Mouse (Mus musculus): ENCODE data around the gene Gm21987. TPM values are rescaled to one million over a fixed set of nuclear protein-coding genes. Genes with fewer than 3 reads are reported as not detected.

Gm21987 gene
- total RNA-seq, 2 experiments from 2014 or later = not detected

DNA sequence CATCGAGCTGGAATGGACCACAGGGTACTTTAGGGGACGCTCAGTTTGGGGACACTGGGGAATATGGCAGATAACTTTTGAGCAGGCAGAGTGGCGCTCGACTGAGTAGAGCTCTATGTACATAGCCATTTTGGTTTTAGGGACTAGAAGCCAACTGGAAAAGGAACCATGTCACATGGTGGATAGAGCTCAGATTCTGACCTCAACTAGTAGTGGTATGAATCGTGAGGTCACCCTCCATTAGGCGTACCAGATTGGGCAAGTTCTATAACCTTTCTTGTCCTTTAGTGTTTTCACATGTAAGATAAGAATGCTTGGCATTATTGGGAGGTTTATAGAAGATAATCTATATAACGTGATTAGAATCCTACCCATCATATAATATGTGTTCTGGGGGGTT lies 43.5 kb downstream of the Gm21987 start:
- DNase-seq (ENCODE audit: low spot score in 2 of 2) = no peak

DNA sequence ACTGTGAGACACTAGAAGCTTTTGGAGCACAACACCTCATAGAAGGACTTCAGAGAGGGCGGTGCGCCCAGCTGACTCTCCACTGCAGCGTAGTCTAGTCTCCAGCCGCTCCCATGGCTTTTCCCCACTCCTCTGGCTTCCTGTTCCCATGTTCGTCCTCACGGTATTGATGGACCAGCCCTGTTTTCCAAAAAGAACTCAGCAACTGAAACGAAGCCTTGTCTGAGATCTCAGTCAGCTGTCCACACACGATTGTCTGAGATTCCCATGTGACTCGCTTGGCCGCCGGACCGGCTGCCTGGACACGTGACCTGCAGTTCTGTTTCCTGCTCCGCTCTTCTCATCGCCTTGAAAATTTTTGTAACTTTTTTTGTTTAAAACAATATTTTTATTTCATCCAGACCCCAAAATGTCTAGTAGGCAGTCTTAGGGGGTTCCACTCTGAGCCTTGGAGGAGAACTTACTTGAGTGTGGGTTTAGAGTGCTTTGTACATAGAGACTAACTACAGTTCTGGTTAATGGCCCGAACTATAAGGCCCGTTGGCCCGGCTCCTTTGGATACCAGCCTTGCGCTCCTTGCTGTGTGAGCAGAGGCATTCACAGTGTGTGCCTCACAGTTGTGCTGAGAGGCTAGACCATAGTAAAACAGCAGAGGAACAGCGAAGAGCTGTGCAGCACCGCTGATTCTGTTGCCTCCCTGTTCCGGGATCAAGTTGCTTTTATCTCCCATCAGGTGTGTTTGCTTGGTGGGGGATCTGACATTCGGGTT lies 45.5 kb downstream of the Gm21987 start:
- DNase-seq (ENCODE audit: low spot score in 2 of 2) = peak in 1 of 2 experiments; percentile 24

DNA sequence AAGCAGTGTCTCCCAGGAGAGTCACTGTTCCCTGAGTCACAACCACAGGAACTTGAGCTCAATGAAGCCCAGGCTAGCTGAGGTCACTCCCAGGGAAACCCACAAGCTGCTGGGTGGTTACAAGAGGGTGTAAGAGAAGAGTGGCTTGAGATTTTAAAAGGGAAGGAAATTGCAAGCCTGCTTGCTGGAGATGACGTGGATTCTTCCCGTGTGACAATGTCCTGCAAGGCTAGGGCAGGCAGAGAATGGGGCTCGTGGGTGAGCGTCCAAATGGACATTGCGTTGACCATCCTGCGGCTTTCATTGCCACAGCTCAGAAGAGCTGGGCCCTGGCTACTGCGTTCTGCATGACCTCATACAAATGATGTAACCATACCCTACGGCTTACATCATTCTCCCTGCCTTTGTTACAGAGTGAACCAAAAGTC lies 47.4 kb downstream of the Gm21987 start:
- no peak for DNase-seq (ENCODE audit: low spot score in 2 of 2)

DNA sequence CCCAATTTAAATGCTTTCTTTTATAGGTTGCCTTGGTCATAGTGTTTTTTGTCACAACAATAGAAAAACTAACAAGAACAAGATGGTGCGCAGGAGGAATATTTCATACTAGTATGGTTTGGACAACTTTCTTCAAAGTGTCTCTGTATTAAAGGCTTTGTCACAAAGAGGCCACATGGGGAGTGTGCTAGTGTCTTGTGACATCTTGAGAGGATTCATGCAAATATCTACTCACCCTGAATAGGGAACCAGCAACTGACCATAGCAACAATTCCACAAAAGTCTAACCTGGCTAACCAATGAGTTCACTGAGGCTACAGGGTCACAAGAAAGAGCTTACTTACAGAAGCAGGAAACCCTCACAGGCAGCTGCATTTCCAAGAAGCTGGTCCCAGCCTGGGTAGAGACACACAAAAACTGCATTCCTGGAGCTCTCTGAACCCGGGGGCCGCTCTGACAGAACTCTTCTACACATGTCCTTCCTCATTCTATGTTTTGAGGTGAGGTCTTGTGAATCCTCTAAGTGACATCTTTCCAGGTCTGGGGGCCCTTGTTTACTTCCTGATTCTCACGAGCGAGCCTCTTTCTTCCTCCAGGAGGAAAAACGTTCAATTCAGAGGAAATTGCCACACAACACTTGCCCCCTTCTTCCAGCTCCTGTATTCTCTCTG lies 48.4 kb downstream of the Gm21987 start:
- no peak for DNase-seq (ENCODE audit: low spot score in 2 of 2)

DNA sequence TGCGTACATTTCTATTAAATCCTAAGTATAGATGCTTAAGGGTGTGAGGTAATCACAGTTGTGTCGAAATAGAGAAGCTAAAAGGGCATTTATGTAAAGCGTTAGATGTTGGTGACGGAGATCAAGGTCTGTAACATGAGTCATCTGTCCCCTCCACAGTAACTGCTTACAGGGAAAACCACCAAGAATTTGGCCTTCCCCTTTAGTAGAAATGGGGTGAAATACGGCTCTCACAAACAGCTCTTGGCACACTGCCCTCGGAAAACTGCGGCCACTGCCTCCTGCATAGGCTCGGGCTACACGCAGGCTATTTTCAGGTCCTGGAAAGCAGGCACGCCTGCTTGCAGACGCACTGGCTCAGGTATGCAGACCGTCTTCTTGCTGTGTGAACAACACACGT lies 49.3 kb downstream of the Gm21987 start:
- no peak for DNase-seq (ENCODE audit: low spot score in 2 of 2)

DNA sequence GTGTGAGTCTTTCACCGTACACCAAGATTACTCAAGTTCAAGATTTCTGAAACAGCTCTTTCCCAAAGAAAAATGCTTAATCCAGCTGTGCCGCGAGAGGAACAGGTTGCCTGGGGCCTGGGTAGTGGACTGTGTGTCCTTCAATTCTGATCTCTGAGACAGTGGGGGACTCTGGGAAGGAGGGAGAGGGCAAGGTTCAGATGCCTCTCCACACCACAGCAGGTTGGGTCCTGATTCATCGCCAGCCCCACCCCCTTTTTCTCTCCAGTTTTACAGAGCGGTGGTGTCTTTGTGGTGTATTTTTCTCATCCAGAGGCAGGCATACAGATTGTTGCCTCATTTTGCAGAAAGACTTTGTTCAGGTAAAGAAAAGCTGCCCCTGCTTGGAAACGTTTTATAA lies 51.4 kb downstream of the Gm21987 start:
- DNase-seq (ENCODE audit: low spot score in 2 of 2) = no peak

DNA sequence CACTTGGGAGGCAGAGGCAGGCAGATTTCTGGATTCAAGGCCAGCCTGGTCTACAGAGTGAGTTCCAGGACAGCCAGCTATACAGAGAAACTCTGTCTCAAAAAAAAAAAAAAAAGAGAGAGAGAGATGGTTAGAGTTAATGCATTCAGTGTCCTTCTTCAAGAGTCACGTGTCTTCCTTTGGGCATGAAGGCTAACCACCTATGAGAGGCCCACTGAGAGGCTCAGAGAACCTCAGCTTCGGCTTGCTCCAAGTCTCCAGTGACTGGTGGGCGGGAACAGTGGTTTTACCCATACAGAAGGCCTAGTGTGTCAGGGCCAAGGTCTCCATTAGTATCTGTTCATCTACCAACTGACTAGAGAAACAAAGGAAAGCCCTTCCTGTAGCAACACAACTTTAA lies 52.2 kb downstream of the Gm21987 start:
- no peak for DNase-seq (ENCODE audit: low spot score in 2 of 2)

DNA sequence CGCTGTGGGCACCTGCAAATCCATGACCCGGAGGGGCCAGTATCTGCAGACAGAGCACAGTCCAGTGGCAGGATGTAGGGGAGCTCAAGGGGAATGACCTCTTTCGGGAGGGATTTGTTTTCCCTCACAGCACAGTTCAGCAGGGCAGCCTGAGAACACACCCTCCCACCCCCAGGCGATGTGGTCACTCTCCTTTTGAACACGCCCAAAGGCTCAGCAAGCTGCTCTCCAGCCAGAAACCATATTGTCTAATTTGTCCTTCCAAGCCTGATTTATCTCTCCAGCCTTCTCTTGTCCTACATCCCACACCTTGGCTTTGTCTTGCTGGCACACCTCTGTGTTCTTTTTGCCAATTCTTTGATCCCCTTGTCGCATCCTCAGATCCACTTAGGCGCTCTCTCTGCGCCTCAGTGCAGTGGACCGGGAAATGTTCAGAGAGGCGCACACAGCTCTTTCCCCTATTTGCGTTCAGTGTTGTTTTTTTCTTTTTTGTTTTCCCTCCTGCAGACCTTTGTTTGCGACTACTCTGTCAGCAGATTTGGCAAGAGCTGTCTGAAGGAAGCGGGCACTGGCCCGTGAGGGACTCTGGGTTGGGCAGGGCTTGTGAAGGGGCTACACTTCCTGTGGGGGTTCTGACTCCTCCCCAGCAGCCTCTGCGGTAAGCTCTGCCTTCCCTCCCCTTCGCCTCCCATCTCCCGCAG lies 52.8 kb downstream of the Gm21987 start:
- DNase-seq (ENCODE audit: low spot score in 2 of 2) = peak; percentile 12 to 20

DNA sequence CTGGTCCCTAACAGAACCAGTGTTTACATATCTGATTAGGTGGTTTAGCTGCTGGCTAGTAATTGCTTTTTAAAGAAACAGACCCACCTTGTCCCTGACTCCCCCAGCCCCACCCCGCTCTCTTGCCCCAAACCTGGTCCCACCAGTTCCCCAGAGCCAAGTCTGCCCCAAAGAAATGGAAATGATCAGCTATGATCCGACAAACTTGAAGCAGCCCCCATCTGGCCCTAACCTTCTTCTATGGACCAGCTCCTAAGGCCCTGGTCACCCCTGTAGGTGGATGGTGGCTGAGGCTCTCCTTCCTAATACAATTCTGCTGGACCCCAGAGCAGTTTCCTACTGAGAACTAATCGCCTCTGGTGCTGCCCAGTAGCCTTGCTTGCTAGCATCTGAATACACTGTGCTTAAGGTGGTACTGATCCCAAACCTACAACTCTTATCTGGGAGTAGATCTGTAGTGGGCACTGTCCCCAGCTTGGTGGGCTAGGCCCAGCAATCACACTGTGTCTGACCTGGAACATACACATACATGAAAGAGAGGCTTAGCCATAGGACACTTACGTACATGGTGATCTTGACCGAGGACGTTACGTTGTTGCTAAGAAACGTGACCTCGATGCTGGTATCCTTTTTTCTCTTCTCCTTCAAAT lies 53.6 kb downstream of the Gm21987 start:
- DNase-seq (ENCODE audit: low spot score in 2 of 2) = no peak

DNA sequence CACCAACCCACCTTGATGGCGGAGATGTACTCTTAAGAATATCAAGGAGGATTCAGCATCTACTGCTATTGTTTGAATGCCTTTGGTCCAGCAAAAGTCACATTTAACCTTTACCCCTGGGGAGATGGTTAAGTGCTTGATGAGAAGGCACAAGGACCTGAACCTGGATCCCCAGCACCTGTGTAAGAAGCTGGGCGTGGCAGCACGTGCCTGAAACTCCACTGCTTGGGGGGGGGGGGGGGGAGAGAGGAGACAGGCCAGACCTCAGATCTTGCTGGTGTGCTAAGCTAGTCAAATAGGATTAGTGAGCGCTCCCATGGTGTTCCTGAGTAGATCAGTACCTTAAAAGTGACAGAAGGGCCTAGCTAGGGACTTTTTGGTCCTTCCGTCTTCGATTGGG lies 54.6 kb downstream of the Gm21987 start:
- no peak for DNase-seq (ENCODE audit: low spot score in 2 of 2)

DNA sequence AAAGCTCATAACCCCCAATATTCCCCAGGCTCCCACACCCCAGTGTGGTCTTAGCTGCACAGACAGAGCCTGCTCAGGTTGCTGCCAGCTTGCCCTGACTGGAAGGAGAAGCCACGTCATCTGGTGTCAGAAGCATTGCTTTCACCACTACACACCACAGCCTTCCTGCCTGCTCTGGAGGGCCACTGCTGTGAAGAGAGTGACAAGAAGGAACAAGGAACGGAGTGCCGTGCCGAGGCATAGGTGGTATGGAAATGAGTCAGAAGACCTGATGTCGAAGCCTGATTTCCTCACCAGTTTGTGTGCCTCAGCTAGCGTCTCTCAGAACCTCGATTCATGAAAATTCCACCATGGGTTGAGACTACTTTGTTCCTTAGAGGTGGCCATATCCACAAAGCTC lies 56.8 kb downstream of the Gm21987 start:
- DNase-seq (ENCODE audit: low spot score in 2 of 2) = no peak

DNA sequence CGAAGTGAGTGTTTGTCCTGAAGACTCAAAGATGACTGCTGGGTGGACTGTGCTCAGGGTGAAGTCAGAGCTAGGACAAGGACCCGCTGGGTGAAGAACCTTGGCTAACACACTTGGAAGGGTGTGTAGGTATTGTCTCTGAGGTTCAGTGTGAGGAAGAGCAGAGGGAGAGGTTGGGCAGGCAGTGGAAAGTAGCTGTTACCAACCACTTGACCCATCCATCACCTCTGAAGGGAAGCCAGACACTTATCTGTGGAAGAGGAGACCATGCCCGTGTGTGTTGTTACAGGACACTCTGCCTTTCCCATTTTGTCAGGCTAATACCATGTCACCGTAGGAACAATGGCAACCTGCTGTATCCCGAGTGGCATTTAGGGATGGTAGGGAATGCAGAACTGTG lies 59.5 kb downstream of the Gm21987 start:
- DNase-seq (ENCODE audit: low spot score in 2 of 2) = no peak

DNA sequence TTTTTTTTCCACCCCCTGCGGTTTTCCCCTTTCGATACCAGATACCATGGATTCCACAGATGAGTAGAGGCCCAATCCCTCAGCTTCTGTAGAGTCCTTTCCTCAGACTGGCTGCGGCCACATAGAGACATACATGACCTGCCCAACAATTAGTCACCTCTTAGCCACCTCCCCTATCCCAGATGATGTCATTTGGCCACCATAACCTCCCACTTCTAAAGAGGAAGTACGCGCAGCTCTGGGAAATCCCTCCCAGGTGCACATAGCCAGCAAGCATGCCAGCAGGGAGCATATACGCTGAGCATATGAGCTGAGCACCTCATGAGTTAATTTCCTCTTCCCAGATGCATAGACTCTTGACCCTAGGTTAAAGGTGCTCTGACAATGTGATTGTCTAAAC lies 59.9 kb downstream of the Gm21987 start:
- DNase-seq (ENCODE audit: low spot score in 2 of 2) = no peak

DNA sequence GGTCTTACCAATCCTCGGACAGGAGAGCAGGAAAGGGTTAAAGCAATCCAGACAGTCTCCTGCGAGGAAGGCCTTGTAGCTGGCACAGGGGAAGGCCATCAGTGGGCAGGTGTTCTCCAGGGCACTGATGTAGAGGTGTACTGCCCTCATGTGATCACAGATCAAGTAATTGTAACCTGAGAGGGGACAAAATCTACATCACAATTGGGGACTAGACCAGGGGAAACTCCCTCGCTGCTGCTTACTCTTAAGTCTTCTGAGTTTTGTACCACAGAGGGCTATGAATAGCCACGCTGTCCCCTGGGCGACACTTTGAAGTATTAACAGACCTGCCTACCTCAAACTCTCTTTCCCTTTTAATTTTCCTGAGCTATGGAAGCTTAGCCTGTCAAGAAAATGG lies 60.7 kb downstream of the Gm21987 start:
- DNase-seq (ENCODE audit: low spot score in 2 of 2) = no peak

DNA sequence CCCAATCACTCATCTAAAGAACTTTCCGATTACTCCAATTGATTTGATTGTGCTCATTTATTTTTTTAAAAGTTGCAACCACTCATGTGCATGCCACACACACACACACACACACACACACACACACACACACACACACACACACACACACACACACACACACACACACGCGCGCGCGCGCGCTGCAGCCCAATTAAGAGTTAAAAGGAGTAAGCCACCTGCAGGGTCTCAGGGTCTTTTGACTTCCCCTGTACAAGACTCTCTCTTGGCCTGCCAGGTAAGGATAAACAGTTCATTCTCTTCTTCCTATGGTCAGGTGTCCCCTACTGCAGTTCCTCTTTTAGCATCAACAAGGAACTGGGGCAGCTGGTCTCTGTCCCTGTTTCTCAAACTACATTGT lies 61.6 kb downstream of the Gm21987 start:
- DNase-seq (ENCODE audit: low spot score in 2 of 2) = no peak

Other genes starting within 250 kb of the Gm21987 start
- not detected for gene Nr1i2, start 52.2 kb upstream of the Gm21987 start, total RNA-seq (2021)
- 1 to 10 TPM in 1 of 2 experiments, under 1 TPM in 1; 0.82 to 1.5 TPM for gene Maats1, start 4.9 kb upstream of the Gm21987 start, total RNA-seq (2021)
- 100 to 1,000 TPM; 140 to 142 TPM for gene Cox17, start within 50 bp of the Gm21987 start, total RNA-seq (2021)
- gene Popdc2, start 15.2 kb downstream of the Gm21987 start, total RNA-seq (2021) = 1 to 10 TPM in 1 of 2 experiments, under 1 TPM in 1; 0.89 to 1.3 TPM
- 1 to 10 TPM in 1 of 2 experiments, under 1 TPM in 1; 0.94 to 1.0 TPM for gene Pla1a, start 86.1 kb downstream of the Gm21987 start, total RNA-seq (2021)
- gene Adprh, start 105.7 kb downstream of the Gm21987 start, total RNA-seq (2021) = 10 to 100 TPM; 61.6 to 63.2 TPM
- gene Cd80, start 108.5 kb downstream of the Gm21987 start, total RNA-seq (2021) = under 1 TPM; 0.30 to 0.65 TPM
- 10 to 100 TPM; 33.9 to 36.2 TPM for gene Timmdc1, start 175.6 kb downstream of the Gm21987 start, total RNA-seq (2021)
- 10 to 100 TPM; 43.4 TPM for gene Poglut1, start 203.2 kb downstream of the Gm21987 start, total RNA-seq (2021)
- 10 to 100 TPM; 20.8 to 21.0 TPM for gene Tmem39a, start 211.7 kb downstream of the Gm21987 start, total RNA-seq (2021)